Mouse (Mus musculus) erythroid progenitor cell, adult 5-6 weeks (primary cell): ENCODE data around the gene Lin28a. TPM values are rescaled to one million over a fixed set of nuclear protein-coding genes. Genes with fewer than 3 reads are reported as not detected.

Experiments used
- ATAC-seq: replicated peaks from 2 replicates; pipeline ENCODE4 v1.8.0; 2016; ENCODE audit warnings: moderate number of reproducible peaks, mild to moderate bottlenecking, moderate TSS enrichment, inconsistent platforms; ENCODE audit not compliant: poor library complexity, low FRiP score, severe bottlenecking
- total RNA-seq, 2 experiments: library from RNA; stranded (forward) in 1 of 2; stranded (reverse) in 1 of 2; fragments of 150-400 nt in 1 of 2; fragments of 186-747, 209-891 nt in 1 of 2; gene quantifications; 2 replicates each; pipeline versions ENCODE4 v1.2.3 to v1.2.4; 2015 to 2017; ENCODE audit warnings: low replicate concordance in 2 of 2

Gene Lin28a
- total RNA-seq, 2 experiments from 2014 or later: 2.1 to 2.2 TPM

DNA sequence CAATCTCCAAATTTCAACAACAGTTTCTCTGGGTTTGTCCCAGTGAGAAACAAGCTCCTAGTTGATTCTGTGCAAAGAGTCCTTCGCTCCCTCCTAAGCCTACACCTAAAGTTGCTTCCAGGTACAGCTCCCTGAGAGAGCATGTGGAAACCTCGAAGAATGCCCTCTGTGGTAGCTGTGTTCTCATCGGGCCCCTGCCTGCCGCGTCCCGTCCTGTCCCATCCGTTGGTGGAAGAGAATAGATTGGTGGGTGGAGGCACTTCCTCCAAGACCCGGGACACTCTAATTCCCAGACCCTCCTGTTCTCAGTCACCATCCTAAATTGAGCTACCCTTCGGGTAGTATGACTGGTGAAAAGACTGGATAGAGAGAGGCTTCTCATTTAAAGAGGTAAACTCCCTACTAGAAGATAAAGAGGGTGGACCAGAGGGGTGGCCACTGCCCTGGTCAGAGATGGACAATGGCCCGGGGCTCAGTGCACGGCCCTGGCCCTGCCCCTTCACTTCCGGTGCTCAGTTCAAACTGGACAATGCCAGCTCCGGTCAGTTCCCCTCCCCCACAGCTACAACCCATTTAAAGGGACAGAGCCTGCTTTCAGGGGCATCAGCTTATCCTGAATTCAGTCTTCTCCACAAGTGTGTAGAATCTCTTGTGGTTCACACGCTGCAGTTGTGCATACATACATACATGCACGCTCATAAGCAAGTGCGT lies 1.2 kb upstream of the Lin28a start:
- no peak for ATAC-seq

DNA sequence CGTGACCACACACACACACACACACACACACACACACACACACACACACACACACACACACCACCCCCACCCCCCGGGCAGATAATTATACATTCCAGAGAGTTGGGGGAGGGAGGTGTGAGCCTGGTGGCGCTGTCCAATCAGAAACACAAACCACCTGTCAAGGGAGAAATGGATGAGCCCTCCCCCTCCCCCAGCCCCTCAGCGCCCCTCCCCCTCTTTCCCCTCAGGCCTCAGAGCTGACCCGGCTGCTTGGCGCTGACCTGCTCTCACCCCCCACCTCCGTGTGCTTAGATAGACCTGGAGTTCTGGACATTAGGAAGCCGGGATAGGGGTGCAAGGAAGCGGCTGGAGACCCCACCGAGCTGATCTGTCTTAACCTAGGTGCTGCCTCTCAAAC lies 569 bp upstream of the Lin28a start:
- ATAC-seq: no peak

DNA sequence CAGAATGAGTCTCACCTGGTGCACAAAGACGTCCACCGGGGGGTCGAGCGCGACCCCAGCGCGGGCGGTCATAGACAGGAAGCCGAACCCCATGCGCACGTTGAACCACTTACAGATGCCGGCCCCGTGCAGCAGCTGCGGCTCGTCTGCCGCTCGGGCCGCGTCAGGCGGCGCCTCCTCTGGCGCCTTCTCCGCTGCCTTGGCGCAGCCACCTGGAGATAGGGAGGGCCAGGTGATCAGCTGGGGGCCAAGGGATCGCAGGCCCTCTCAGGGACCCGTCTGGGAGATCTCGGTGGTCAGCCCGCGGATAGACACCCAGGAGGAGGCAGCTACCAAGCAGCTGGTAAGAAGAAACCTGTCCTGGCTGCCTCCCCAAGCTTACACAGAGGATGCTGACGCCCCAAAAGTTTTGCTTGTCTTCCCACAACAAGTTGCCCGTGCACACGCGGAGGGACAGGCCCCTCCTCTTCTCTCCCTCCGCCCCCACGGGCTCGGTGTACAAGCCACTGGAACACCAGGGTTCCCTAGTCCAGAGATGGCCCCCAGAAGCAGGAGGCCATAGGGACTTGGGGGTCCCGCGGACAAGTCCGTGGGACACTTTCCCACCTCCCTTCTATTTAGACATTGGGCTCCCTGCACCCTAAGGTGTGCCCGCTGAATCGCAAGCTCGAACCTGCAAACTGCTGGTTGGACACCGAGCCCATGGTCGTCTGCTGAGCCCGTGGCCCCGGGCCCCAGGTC lies 433 bp downstream of the Lin28a start:
- no peak for ATAC-seq

DNA sequence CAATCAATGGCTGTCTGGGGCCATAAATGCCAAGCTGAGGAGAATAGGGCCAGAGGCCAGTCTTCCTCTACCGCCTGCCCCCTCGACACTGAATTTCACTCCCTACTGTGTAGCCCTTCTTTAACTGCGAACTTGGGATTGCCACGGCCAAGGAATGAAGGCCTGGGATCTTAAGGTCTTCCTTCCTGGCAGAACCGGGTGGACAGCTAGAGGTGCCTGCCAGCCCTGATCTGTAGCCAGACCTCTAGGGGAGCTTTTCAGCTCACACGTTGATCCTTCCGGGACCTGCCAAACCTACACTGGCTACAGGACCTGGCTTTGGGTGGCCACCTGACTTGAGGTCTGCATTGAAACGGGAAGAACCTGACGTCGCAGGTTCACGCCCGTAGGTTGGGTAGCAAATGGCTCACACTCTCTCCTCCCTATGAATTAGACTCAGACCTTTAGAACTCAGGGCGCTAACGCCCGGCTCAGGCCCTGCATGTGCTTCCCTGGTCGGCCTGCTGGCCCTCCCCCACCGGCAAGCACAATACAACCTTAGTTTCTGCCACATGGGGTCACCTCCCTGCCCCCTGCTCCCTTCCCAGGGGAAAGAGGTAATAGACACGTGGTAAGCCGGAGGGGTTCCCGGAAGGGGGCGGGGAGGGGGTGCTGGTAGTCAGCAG lies 1.3 kb downstream of the Lin28a start:
- no peak for ATAC-seq

DNA sequence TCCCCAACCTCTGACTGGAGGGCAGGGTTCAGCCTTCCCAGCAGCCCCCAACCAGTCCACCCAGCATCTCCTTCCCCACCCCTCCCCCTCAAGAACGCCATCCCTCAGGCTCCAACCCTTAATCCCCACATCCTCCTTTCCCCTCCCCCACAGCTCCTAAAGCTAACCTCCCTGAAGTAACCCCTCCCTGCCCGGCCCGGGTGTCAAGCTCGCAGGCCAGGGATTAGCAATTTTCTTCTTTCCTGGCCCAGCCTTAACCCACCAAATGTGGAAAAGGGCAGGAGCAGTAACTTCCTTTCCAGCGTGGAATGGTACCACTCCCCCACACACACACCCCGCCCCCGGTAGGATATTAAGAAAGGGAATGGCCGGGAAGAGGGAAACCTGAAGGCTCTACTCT lies 1.9 kb downstream of the Lin28a start:
- ATAC-seq: no peak

DNA sequence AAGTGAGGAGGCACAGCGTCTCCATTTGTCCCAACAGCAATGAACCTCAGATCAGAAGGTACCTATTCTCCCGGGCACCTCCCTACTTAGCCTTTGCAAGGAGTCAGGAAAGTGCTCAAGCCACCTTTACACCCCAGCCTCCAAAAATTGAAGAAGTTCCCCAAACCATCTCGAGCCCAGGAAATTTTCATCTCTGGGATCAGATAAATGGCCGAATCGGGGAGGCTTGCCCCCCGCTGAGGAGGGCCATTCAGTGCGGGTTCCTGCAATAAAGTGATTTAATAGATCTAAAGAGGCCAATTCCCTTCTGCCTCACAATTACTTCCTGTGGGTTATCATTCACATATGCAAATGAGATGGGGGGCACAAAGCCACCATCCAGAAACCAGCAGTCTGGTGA lies 2.4 kb downstream of the Lin28a start:
- no peak for ATAC-seq

DNA sequence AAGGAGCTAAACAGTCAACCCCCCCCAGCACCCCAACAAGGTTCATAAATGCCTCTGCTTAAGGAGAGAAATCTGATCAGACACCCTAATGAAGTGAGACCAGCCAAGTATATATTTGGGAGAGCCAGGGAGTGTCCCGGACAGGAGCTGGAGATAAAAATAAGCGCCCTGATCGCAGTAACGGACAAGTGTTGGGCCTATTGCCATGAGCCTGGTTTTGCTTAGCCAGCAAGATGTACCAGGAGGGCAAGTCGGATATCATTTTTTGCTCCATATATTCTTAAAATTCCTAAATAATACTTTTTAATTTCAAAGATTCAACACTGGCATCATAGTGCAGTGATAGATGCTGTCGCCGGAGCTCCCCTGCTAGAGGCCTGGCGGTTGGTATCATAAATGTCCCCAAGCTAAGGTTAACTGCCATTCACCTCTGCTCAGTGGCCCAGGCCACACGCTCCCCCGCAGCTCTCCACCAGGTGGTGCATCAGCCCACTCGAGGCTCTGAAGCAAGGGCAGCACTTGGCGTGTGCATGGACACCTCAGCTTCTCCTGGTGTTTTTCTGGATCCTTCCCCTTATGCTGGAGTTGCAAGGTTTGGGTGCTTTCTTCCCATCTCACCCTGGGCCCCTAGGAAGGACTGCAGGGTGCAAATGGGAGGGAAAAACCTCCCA lies 5.6 kb downstream of the Lin28a start:
- no peak for ATAC-seq

DNA sequence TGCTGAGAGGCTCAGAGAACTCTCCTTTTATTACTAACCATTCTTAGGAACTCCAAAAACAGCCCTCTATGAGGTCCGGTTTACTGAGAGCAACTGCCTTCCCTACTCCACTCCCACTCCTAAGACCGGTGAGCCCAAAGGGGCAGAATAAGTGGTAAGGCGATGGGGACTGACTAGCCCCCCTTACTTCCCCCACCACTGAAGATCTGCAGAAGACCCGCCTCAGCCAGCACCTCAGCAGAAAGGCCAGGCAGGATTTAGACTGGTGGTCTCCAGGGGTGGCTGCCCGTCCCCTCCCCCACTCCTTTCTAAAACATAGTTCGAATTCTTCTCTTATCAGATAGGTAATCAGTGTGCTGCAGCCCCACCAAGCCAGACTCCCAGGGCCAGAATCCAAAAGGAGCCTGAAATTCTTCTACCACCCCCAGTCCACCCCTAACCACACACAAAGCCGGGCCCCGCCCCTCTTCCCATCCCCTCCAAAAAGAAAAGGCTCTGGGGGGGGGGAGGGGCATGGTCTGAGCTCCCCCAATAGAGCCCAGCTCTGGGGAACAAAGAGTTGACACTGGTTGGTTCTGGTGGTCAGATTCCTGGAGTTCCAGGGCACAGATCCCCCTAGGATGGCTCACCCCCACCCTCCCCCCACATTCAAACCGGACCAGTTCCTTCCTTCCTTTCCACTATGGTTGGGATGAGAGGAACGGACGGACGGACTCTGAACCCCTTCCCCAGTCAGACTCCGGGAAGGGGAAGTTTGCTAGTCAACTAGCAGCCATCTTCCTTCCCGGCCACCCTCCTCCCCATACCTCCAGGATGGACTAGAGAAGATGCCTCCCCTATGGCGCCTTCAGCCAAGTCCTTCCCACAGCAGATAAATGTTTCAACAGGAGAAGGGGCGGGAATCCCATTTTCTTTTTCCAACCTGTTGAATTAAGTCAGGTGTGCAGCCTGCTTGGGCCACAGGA lies 6.9 kb downstream of the Lin28a start:
- no peak for ATAC-seq

DNA sequence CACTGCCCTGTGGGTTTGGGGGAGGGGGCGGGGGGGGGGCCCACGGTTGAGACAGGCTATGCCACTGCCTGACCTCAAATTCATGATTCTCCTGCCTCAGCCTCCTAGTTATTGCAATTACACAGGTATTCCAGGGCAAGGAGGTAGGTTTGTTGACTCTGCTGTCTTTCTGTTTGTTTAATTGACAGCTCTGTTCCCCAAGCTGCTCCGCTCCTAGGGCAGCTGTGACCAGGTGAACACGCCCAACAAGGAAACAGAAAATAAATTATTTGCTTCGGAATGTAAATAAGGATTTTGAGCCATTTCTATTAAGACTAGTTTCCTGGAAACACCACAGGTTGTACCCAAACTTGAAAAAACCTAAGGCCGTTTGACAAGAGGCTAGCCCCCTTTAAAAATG lies 8.9 kb downstream of the Lin28a start:
- no peak for ATAC-seq

DNA sequence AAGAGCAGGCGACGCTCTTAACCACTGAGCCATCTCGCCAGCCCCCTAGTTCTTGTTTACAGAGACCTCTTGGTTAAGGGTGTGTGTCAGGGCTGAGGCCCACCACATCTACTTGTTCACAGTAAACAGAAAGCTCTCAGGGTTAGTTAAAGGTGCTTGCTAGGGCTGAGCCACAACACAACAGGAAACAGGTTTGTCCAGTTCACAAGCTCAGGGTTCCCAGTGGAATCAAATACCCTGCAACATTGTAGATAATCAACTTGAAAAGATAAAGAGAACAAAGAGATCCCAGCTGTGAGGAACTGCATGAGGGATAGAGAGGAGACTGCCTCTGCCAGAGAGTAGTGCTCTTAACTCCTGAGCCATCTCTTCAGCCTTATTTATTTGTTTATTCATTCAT lies 11.8 kb downstream of the Lin28a start:
- no peak for ATAC-seq

DNA sequence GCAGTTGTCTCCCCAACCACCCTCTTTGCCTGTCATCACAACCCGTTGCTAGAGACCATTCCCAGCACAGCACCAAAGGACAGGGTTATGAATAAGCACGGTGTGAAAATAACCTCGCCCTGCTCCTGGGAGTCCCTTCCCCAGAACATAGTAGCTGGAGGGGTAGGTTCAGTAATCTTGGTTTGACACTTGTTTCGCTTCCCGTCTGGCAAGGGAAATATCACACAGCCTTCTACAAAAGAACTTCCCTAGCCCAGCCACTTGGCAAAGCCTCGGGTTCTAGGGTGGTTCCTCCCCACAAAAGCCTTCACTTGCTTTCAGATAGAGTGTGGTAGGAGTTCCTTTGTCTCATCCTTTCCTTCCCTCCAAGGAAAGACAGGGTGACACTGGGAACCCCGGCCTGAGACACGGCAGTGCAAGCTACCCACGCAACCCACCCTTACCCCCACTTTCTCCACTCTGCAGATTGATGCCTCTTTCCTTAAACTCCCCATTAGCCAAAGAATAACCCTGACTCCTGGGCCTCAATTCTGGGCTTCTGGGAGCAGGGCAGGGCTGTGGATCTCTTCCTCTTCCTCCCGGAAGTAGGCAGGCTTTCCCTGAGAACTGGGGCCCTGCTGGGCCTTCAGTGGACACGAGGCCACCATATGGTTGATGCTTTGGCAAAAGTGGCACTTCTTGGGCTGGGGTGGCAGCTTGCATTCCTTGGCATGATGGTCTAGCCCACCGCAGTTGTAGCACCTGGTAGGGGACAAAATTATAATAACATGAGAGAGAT lies 12.9 kb downstream of the Lin28a start:
- no peak for ATAC-seq

DNA sequence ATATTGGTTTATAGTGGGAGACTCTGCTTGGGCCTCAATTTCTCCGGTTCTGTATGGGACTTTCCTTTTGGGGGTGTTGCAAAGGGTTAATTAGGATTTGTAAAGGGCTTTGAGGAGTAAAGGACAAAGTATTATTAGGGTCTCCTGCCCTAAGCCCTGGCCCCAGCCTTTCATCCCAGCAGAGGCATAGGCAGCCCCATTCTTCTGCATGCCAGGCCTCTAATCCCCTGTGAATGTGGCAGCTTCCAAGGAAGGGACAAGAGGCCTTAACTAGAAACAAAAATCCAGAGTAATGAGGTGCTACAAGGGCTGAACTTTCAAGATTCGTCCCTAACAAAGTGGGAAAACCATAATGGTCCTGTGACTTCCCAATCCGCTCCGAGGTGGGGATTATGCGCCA lies 15.7 kb downstream of the Lin28a start:
- no peak for ATAC-seq

DNA sequence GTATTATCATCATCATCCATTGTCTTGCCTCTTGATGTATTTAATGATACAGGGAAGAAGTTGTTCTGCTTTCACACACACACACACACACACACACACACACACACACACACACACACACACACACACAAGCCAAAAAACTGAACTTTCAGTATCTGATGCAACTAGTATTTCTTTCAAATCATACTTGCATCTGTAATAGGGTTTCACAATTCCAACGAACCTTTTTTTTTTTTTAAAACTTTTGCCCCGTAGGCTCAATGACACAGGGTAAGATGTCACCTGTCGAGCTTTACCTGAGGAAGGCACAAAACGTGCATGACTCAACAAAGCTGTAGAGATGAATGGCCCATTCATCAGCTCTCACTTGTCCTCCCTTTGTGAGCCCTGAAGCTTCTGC lies 16.4 kb downstream of the Lin28a start:
- no peak for ATAC-seq

DNA sequence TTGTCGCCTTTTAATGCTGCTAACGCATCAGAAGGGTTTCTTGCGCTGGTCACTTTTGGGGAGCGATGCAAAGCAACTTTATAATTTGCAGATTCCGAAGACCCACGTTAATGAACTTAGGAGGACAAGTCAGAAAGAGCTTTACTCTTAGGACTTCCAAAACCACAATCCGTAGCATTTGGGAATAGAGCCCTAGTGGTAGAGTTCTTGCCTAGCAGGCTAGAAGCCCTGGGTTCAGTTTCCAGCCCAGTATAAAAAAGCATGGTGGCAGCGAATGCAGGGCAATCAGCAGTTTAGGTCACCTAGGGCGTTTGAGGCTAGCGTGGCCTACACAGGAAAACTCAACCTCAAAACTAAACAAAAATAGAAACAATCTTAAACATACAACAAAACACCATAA lies 16.9 kb downstream of the Lin28a start:
- ATAC-seq: no peak

DNA sequence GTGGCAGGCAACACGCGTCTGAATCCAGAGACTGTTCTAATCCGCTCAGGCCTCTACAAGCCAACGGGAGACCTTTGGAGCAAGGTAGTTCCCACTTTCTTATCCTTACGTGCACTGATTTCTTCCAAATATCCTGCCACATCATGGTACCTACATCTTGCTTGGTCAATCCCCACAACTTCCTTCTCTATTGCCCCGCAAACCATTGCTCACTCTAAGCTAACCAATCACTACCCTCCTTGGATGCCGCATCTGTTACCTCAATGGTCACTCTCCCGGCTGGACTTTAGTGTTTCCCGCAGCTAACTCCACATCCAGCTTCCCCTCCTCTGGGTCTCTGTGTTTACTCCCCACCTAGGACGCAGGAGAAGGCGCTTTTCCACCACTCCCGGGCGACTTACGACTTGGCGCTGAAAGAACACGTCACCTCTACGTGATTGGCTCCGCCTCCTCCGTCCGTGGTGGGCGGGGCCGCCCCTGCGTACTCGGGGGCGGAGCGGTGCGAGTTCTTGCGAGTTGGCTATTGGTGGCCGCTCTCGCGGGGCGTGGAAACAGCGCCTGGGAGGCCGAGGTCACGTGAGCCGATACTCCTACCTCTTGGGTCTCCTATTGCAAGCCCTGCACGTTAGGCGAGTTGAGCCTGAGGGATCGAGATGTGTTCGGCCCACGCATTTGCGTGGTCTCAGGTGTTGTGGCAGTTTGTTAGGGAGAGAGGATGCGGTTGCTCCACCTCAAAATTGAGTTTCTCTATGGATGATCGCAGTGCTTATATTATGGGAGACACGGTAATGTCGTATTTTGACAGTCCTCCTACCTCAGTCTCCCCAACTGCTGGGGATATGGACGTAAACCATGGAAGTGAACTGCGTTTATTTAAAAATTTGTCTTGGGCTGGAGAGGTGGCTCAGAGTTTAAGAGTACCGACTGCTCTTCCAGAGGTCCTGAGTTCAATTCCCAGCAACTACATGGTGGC lies 17.9 kb downstream of the Lin28a start, which contains the start of gene Dhdds:
Dhdds (minus strand) TSS at position 453 of the 973 bp plus-strand sequence.
- peak; percentile 98 for ATAC-seq

DNA sequence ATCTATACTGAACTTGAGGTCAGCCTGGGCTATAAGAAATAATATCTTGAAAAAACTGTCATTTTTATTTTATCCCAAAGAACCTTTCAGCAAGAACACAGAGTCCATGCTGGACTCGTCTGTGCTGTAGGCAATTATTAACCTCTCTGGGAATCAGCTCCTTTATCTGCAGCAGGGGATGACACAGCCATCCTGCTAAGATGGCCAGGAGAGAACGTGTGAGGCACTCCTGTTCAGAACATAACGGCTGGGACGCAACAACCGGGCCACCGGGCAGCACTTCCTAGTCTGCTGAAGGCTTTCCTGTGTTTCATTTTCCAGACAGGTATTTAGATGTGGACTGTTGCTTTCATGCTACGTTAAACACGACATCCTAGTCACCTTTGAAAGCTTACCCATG lies 23.9 kb downstream of the Lin28a start:
- ATAC-seq: no peak

DNA sequence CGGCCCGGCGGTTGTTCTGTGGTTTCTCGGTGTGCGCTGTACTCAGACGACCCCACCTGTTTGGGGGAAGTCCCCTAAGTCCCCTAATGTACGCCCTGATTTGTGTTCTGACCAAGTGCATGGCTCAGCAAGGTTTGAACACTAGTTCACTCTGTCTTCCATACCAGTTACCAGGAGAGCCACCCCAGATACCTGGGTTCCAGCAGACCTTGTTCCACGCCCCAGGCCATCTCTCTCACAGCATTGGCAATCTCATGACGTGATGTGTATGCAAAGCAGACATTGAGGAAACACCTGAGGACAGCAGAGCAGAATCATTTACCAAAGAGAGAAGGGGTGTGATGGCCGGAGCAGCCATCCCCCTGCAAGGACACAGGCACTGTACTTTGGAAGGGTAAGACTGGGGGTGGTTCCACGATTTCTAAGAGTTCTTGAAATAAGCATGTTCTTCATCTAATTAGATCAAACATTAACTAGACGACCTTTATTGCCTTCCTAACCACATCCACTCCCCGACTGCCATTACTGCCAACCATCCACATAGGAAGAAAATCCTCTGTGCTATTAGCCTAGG lies 27.5 kb downstream of the Lin28a start:
- no peak for ATAC-seq
